In the genomic region with DNA sequence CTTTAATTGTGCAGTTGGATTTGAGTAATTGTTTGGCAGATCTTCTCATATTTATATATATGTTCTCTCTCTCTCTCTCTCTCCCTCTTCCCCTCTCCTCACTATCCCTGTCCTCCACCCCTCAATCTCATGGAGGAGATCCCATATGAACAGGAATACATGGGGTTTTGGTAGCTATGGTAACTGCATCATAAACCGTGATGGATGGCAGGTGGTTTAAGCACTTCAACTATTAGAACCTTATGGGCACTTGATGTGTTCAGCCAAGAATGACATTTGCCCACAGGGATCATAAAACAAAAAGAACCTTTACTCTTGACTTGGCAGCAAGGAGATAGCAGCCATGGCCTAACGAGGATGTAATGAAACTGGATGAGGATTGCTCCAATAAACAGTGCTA, we compare ENCODE assay signal across 24 mouse cellular contexts.
A peak's percentile ranks its signal among the peaks of the same experiment; 100 is the strongest.
DNase-seq lines count a peak whose midpoint lies in the region; ATAC-seq and TF ChIP-seq lines count a peak whose summit lies in the region.
"Had no signal": no experiment of that assay in that cellular context is flagged by ENCODE, and none has a peak within 500 bp of the region (broad histone marks: within the 10 kb centered on the region; RNA-seq: fewer than 3 reads in every experiment).

No protein-coding gene starts in this region.

- no peak for TF ChIP-seq POLR2A in cerebellum, adult 2 months (IDR thresholded peaks at IDR 0.05; ENCODE audit: borderline replicate concordance, insufficient read depth, low read length)

- no peak overlapping the region for H3K27ac ChIP-seq in hindbrain, embryonic 11.5 days (ENCODE audit: low read depth, low read length)
- no peak overlapping the region for H3K27ac ChIP-seq in hindbrain, embryonic 12.5 days
- H3K27ac ChIP-seq in midbrain, embryonic 16.5 days (ENCODE audit: low read length) = no peak overlapping the region
- no peak overlapping the region for H3K27ac ChIP-seq in midbrain, embryonic 10.5 days (replicated peaks)
- H3K27ac ChIP-seq in limb, embryonic 13.5 days = no peak overlapping the region
- no peak overlapping the region for H3K27ac ChIP-seq in neural tube, embryonic 14.5 days (ENCODE audit: low read depth, low read length)
- no peak overlapping the region for H3K27ac ChIP-seq in cerebellum, adult 2 months (ENCODE audit: insufficient read depth, low read length)
- H3K27ac ChIP-seq: forebrain, embryonic 15.5 days; heart, adult 2 months; heart, embryonic 15.5 days; kidney, postnatal 0 days; macrophage; stomach, postnatal 0 days had no signal

- no peaks in the 10 kb centered on the region for H3K4me1 ChIP-seq in hindbrain, embryonic 11.5 days (replicated peaks; ENCODE audit: control insufficient read depth, insufficient read depth, low read length)
- no peaks in the 10 kb centered on the region for H3K4me1 ChIP-seq in hindbrain, embryonic 12.5 days
- no peaks in the 10 kb centered on the region for H3K4me1 ChIP-seq in midbrain, embryonic 16.5 days (ENCODE audit: control insufficient read depth, insufficient read depth, low read length)
- no peaks in the 10 kb centered on the region for H3K4me1 ChIP-seq in midbrain, embryonic 10.5 days
- 0 out of 2 replicates have a peak, but pooled peaks cover 5% of the 10 kb centered on the region for H3K4me1 ChIP-seq in limb, embryonic 13.5 days
- no peaks in the 10 kb centered on the region; the same call in 1 of the 2 replicates for H3K4me1 ChIP-seq in neural tube, embryonic 14.5 days (ENCODE audit: control insufficient read depth, insufficient read depth, low read length)
- no peaks in the 10 kb centered on the region for H3K4me1 ChIP-seq in cerebellum, adult 2 months (ENCODE audit: control insufficient read depth, insufficient read depth, low read length)
- H3K4me1 ChIP-seq: forebrain, embryonic 15.5 days; heart, embryonic 15.5 days had no signal

- no peaks in the 10 kb centered on the region for H3K27me3 ChIP-seq in hindbrain, embryonic 11.5 days (ENCODE audit: control insufficient read depth, insufficient read depth, low read length)
- H3K27me3 ChIP-seq in hindbrain, embryonic 12.5 days = no peaks in the 10 kb centered on the region
- no peaks in the 10 kb centered on the region for H3K27me3 ChIP-seq in midbrain, embryonic 16.5 days (ENCODE audit: control insufficient read depth, insufficient read depth, low read depth, low read length)
- H3K27me3 ChIP-seq in midbrain, embryonic 10.5 days (ENCODE audit: low read depth, poor library complexity, severe bottlenecking) = no peaks in the 10 kb centered on the region
- H3K27me3 ChIP-seq in limb, embryonic 13.5 days = no peaks in the 10 kb centered on the region
- H3K27me3 ChIP-seq in neural tube, embryonic 14.5 days (ENCODE audit: control insufficient read depth, insufficient read depth, low read length) = no peaks in the 10 kb centered on the region
- H3K27me3 ChIP-seq in cerebellum, adult 2 months (ENCODE audit: control insufficient read depth, insufficient read depth, low read length) = no peaks in the 10 kb centered on the region
- H3K27me3 ChIP-seq: forebrain, embryonic 15.5 days; heart, embryonic 15.5 days had no signal

- H3K9me3 ChIP-seq in hindbrain, embryonic 11.5 days (ENCODE audit: control insufficient read depth, low read length) = no peaks in the 10 kb centered on the region
- H3K9me3 ChIP-seq in hindbrain, embryonic 12.5 days (replicated peaks) = no peaks in the 10 kb centered on the region
- no peaks in the 10 kb centered on the region for H3K9me3 ChIP-seq in midbrain, embryonic 16.5 days (replicated peaks; ENCODE audit: control insufficient read depth, low read length, poor library complexity, severe bottlenecking)
- no peaks in the 10 kb centered on the region for H3K9me3 ChIP-seq in midbrain, embryonic 10.5 days (replicated peaks)
- no peaks in the 10 kb centered on the region for H3K9me3 ChIP-seq in limb, embryonic 13.5 days
- no peaks in the 10 kb centered on the region for H3K9me3 ChIP-seq in neural tube, embryonic 14.5 days (ENCODE audit: control insufficient read depth, low read length)
- H3K9me3 ChIP-seq: forebrain, embryonic 15.5 days; heart, embryonic 15.5 days had no signal

- WGBS in hindbrain, embryonic 11.5 days = 75% methylated on average over 2 of the region's 2 CpGs
- WGBS in hindbrain, embryonic 12.5 days = 71% methylated on average over 2 of the region's 2 CpGs
- 58% methylated on average over 2 of the region's 2 CpGs for WGBS in midbrain, embryonic 16.5 days
- WGBS in midbrain, embryonic 10.5 days = 77% methylated on average over 2 of the region's 2 CpGs
- WGBS in limb, embryonic 13.5 days = 14% methylated on average over 2 of the region's 2 CpGs
- WGBS in neural tube, embryonic 14.5 days = 14% methylated on average over 2 of the region's 2 CpGs
- 15% methylated on average over 2 of the region's 2 CpGs for WGBS in cerebellum, adult 2 months

- no peak overlapping the region for H3K9ac ChIP-seq in hindbrain, embryonic 11.5 days (ENCODE audit: low read depth, low read length)
- H3K9ac ChIP-seq in hindbrain, embryonic 12.5 days = no peak overlapping the region
- H3K9ac ChIP-seq in midbrain, embryonic 16.5 days (ENCODE audit: low read depth, low read length) = no peak overlapping the region
- no peak overlapping the region for H3K9ac ChIP-seq in limb, embryonic 13.5 days
- H3K9ac ChIP-seq in neural tube, embryonic 14.5 days (replicated peaks; ENCODE audit: low read depth, low read length) = no peak overlapping the region
- H3K9ac ChIP-seq: forebrain, embryonic 15.5 days; heart, embryonic 15.5 days had no signal

- peak; percentile 66; the same call in 1 of the 2 replicates for ATAC-seq in hindbrain, embryonic 11.5 days (ENCODE audit: low FRiP score)
- no peak; the same call in 1 of the 2 replicates for ATAC-seq in hindbrain, embryonic 12.5 days (ENCODE audit: low FRiP score)
- ATAC-seq in midbrain, embryonic 16.5 days = 0 out of 2 replicates have a peak, but pooled peaks have one; percentile 54
- ATAC-seq in limb, embryonic 13.5 days (ENCODE audit: low FRiP score, low read depth) = peak; percentile 64; the same call in 1 of the 2 replicates
- peak; percentile 81 for ATAC-seq in neural tube, embryonic 14.5 days (ENCODE audit: low read depth)
- ATAC-seq: forebrain, embryonic 15.5 days; inflammation-experienced regulatory T-cells, adult 6 months had no signal

- DNase-seq in hindbrain, embryonic 11.5 days (ENCODE audit: low spot score) = no peak
- DNase-seq in midbrain, embryonic 10.5 days (ENCODE audit: low spot score) = no peak
- no peak for DNase-seq in right cerebral cortex, postnatal 4 days
- no peak for DNase-seq in cerebellum, adult 2 months
- DNase-seq: adrenal gland, postnatal 36 days; cerebellum, adult 11-12 months; cerebellum, postnatal 14 days; gastrocnemius, postnatal 25 days; heart, adult 2 months; heart, postnatal 36 days; kidney, adult 18-20 months; layer of hippocampus, adult 9-11 months; thymus, adult 2 months; thymus, postnatal 4 days had no signal

- H3K36me3 ChIP-seq in hindbrain, embryonic 11.5 days (ENCODE audit: control insufficient read depth, insufficient read depth, low read length) = no peaks in the 10 kb centered on the region
- H3K36me3 ChIP-seq in hindbrain, embryonic 12.5 days = no peaks in the 10 kb centered on the region
- H3K36me3 ChIP-seq in midbrain, embryonic 16.5 days (ENCODE audit: control insufficient read depth, insufficient read depth, low read length) = no peaks in the 10 kb centered on the region
- H3K36me3 ChIP-seq in midbrain, embryonic 10.5 days = no peaks in the 10 kb centered on the region
- H3K36me3 ChIP-seq in limb, embryonic 13.5 days = no peaks in the 10 kb centered on the region
- no peaks in the 10 kb centered on the region for H3K36me3 ChIP-seq in neural tube, embryonic 14.5 days (ENCODE audit: control insufficient read depth, insufficient read depth, low read length)
- H3K36me3 ChIP-seq: forebrain, embryonic 15.5 days; heart, embryonic 15.5 days had no signal

- H3K4me2 ChIP-seq in hindbrain, embryonic 11.5 days (replicated peaks; ENCODE audit: low read depth, low read length) = no peak overlapping the region
- no peak overlapping the region for H3K4me2 ChIP-seq in hindbrain, embryonic 12.5 days (replicated peaks)
- H3K4me2 ChIP-seq in midbrain, embryonic 16.5 days (ENCODE audit: low read length) = no peak overlapping the region
- no peak overlapping the region for H3K4me2 ChIP-seq in limb, embryonic 13.5 days (replicated peaks)
- no peak overlapping the region for H3K4me2 ChIP-seq in neural tube, embryonic 14.5 days (ENCODE audit: low read depth, low read length)
- H3K4me2 ChIP-seq: forebrain, embryonic 15.5 days; heart, embryonic 15.5 days had no signal

- no peak for TF ChIP-seq CTCF in cerebellum, adult 2 months (IDR thresholded peaks at IDR 0.05; ENCODE audit: borderline replicate concordance, insufficient read depth, low read depth, low read length)

- H3K4me3 ChIP-seq in hindbrain, embryonic 11.5 days (ENCODE audit: low read depth, low read length) = no peak overlapping the region
- no peak overlapping the region for H3K4me3 ChIP-seq in hindbrain, embryonic 12.5 days
- H3K4me3 ChIP-seq in midbrain, embryonic 16.5 days (ENCODE audit: low read depth, low read length) = no peak overlapping the region
- no peak overlapping the region for H3K4me3 ChIP-seq in midbrain, embryonic 10.5 days
- no peak overlapping the region for H3K4me3 ChIP-seq in limb, embryonic 13.5 days
- H3K4me3 ChIP-seq in neural tube, embryonic 14.5 days (ENCODE audit: low read depth, low read length) = no peak overlapping the region
- H3K4me3 ChIP-seq in cerebellum, adult 2 months (replicated peaks; ENCODE audit: insufficient read depth, low read depth, low read length) = no peak overlapping the region
- H3K4me3 ChIP-seq: forebrain, embryonic 15.5 days; heart, adult 2 months; heart, embryonic 15.5 days had no signal
